Mouse (Mus musculus): ENCODE measurements around the gene Grb2. TPM values are rescaled to one million over a fixed set of nuclear protein-coding genes. Genes with fewer than 3 reads are reported as not detected.
A peak's percentile ranks its signal among the peaks of the same experiment; 100 is the strongest.

Gene Grb2
- total and polyA plus RNA-seq, 2 experiments from 2014 or later: 68.0 to 159 TPM

DNA sequence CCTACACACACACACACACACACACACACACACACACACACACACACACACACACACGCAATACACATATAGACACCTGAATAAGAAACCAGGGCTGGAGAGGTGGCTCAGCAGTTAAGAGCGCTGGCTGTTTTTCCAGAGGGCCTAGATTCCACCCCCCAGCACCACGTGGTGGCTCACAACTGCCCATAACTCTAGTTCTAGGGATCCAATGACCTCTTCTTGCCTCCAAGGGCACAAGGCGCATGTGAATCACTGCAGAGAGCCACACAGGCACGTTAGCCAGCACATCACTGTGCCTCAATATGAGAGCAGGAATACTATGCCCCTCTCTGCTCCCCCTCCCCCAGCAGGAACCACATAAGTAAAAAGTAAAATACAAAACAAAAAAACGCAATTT is 91.5 kb downstream of the Grb2 start:
- no peak for DNase-seq (ENCODE audit: low spot score)
- Histone ChIP-seq H3K27me3 (ENCODE audit: insufficient read depth, low read length) (no peaks in the 10 kb centered on the region), H3K27ac (no peak overlapping the region), H3K9ac (replicated peaks; ENCODE audit: low read length) (no peak overlapping the region), H3K4me2 (ENCODE audit: low read depth, low read length) (no peak overlapping the region), H3K36me3 (ENCODE audit: insufficient read depth, low read length) (peaks cover 34% of the 10 kb centered on the region), H3K4me3 (ENCODE audit: low read length) (no peak overlapping the region), H3K9me3 (ENCODE audit: low read length) (no peaks in the 10 kb centered on the region), H3K4me1 (ENCODE audit: insufficient read depth, low read length) (peaks cover 3% of the 10 kb centered on the region; the same call in 1 of the 2 replicates)
- WGBS: 89% methylated on average over 6 of the region's 6 CpGs
- no peak for TF ChIP-seq CTCF (IDR thresholded peaks at IDR 0.05; ENCODE audit: low read depth)
- ATAC-seq: no peak

DNA sequence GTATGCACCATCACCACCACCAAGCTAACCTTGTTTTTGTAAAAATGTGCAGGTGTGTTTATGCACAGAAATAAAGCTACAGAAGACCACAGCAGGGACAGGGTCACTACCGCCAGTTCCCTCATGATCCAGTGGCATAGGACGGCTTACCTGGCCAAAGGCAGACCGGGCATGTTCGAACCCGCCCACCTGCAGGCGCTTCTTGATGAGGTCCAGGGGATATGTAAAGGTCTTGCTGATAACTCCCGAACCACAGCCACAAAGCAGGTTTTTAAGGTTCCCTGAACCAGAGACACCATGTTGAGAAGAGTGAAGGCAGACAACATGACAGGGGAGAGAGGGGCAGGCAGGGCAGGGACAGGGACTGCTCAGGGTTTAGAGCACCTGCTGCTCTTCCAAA is 92.0 kb downstream of the Grb2 start:
- WGBS: 94% methylated on average over 7 of the region's 7 CpGs
- H3K9me3 ChIP-seq (ENCODE audit: low read length): no peaks in the 10 kb centered on the region
- no peak overlapping the region for H3K4me3 ChIP-seq (ENCODE audit: low read length)
- no peak overlapping the region for H3K27ac ChIP-seq
- no peak overlapping the region for H3K4me2 ChIP-seq (ENCODE audit: low read depth, low read length)
- H3K27me3 ChIP-seq (ENCODE audit: insufficient read depth, low read length): no peaks in the 10 kb centered on the region
- H3K9ac ChIP-seq (replicated peaks; ENCODE audit: low read length): no peak overlapping the region
- ATAC-seq (no peak), DNase-seq (ENCODE audit: low spot score) (no peak)
- H3K36me3 ChIP-seq (ENCODE audit: insufficient read depth, low read length): peaks cover 32% of the 10 kb centered on the region
- TF ChIP-seq CTCF (IDR thresholded peaks at IDR 0.05; ENCODE audit: low read depth): no peak
- peaks cover 6% of the 10 kb centered on the region; the same call in 1 of the 2 replicates for H3K4me1 ChIP-seq (ENCODE audit: insufficient read depth, low read length)

DNA sequence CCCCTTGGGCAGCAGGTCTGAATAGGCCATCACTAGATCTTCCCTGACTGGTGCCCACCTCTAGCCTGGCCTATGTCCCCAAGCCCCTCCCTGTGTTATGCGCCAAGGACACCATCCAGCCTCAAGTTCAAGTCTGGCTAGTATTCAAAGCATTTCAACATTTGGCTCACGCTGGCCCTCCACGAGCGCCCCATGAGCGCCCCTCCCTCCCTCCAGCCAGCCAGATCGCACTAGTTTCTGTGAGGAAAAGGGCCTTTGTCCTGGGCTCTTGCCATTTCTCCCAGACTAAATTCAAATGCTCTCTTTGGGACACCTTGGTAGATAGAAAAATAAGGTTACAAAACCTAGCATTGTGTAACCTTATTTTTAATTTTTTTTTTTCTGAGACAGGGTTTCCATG is 92.5 kb downstream of the Grb2 start:
- no peaks in the 10 kb centered on the region for H3K27me3 ChIP-seq (ENCODE audit: insufficient read depth, low read length)
- no peak overlapping the region for H3K4me2 ChIP-seq (ENCODE audit: low read depth, low read length)
- no peak for DNase-seq (ENCODE audit: low spot score)
- H3K9ac ChIP-seq (replicated peaks; ENCODE audit: low read length): no peak overlapping the region
- no peaks in the 10 kb centered on the region for H3K9me3 ChIP-seq (ENCODE audit: low read length)
- no peak overlapping the region for H3K27ac ChIP-seq
- H3K36me3 ChIP-seq (ENCODE audit: insufficient read depth, low read length): peaks cover 27% of the 10 kb centered on the region; the same call in 1 of the 2 replicates
- no peak overlapping the region for H3K4me3 ChIP-seq (ENCODE audit: low read length)
- H3K4me1 ChIP-seq (ENCODE audit: insufficient read depth, low read length): peaks cover 6% of the 10 kb centered on the region; the same call in 1 of the 2 replicates
- 70% methylated on average over 6 of the region's 6 CpGs for WGBS
- no peak for TF ChIP-seq CTCF (IDR thresholded peaks at IDR 0.05; ENCODE audit: low read depth)
- ATAC-seq: no peak

DNA sequence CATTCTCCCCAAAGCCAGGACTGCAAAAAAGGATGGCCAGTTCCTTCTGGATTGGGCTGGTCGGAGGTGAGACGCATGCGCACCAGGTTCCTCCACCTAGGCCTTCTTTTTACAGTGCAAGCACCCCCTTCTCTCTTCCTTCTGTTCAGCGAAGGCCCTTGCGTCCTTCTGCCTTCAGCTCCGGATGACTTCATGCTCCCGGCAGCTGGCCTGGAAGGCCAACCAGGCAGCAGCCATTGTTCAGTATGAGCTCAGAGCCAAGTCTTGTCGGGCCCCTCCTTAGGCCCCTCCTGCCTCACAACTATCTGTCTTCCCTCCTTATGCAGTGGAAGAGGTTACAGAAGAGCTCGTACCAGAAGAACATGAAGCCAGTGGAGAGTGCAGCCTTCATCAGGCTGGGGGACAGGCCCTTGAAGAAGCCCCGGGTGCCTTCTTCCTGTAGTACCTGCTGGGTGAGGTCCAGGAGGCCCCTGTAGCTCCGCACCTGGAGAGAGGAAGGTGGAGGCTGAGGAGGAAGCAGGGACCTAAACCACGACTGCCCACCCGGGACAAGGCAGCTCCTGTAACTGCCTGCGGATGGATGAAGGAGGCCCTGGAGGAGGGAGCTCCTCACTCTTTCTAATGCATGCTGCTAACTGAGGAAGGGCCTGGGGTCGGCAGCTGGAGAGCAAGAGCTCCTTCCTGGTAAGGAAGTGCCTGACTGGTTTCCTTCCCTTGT is 93.1 kb downstream of the Grb2 start:
- no peak overlapping the region for H3K9ac ChIP-seq (replicated peaks; ENCODE audit: low read length)
- TF ChIP-seq CTCF (IDR thresholded peaks at IDR 0.05; ENCODE audit: low read depth): no peak
- no peak for ATAC-seq
- peaks cover 6% of the 10 kb centered on the region; the same call in 1 of the 2 replicates for H3K4me1 ChIP-seq (ENCODE audit: insufficient read depth, low read length)
- WGBS: 77% methylated on average over 15 of the region's 15 CpGs
- H3K4me2 ChIP-seq (ENCODE audit: low read depth, low read length): no peak overlapping the region
- H3K9me3 ChIP-seq (ENCODE audit: low read length): no peaks in the 10 kb centered on the region
- H3K36me3 ChIP-seq (ENCODE audit: insufficient read depth, low read length): peaks cover 21% of the 10 kb centered on the region; the same call in 1 of the 2 replicates
- DNase-seq (ENCODE audit: low spot score): no peak
- H3K27me3 ChIP-seq (ENCODE audit: insufficient read depth, low read length): no peaks in the 10 kb centered on the region
- H3K27ac ChIP-seq: no peak overlapping the region
- H3K4me3 ChIP-seq (ENCODE audit: low read length): no peak overlapping the region

DNA sequence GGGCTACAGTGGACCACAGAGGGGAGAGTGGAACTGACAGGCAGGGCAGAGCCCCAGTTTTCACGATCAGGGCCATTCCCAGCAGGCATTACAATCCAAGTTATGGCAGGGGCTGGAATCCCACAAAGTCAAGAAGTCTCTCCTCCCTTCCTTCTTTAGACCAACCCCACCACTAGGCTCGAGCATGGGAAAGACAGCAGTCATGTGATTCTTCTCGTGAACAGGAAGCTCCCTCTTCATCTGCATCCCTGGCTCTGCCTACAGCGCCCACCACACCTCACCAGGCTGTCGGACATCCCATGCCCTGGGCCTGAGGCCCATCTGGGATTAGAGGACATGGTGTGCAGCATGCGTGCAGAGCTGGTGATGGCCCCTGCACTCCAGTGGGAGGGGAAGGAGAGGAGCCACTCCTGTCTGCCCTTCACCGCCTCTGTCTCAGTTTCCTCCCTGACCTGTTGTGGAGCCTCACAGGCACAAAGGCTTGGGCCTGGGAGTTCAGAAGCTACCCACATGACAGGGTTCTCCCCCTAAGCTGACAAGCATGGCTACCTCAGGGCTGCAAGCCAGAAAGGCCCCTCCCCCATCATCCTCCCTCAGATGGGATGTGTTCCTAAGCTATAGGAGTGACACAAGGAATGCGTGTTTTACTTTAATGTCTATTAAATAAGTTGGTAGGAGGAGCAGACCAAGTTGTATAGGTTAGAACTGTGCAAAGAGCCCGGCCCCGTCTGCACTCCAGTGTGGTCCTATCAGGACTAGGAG is 93.9 kb downstream of the Grb2 start:
- no peaks in the 10 kb centered on the region for H3K27me3 ChIP-seq (ENCODE audit: insufficient read depth, low read length)
- no peak overlapping the region for H3K4me2 ChIP-seq (ENCODE audit: low read depth, low read length)
- DNase-seq (ENCODE audit: low spot score): no peak
- H3K36me3 ChIP-seq (ENCODE audit: insufficient read depth, low read length): peaks cover 14% of the 10 kb centered on the region; the same call in 1 of the 2 replicates
- no peak overlapping the region for H3K27ac ChIP-seq
- no peak overlapping the region for H3K9ac ChIP-seq (replicated peaks; ENCODE audit: low read length)
- H3K4me1 ChIP-seq (ENCODE audit: insufficient read depth, low read length): peaks cover 6% of the 10 kb centered on the region; the same call in 1 of the 2 replicates
- no peak for ATAC-seq
- H3K9me3 ChIP-seq (ENCODE audit: low read length): no peaks in the 10 kb centered on the region
- WGBS: 85% methylated on average over 10 of the region's 10 CpGs
- H3K4me3 ChIP-seq (ENCODE audit: low read length): no peak overlapping the region
- no peak for TF ChIP-seq CTCF (IDR thresholded peaks at IDR 0.05; ENCODE audit: low read depth)

DNA sequence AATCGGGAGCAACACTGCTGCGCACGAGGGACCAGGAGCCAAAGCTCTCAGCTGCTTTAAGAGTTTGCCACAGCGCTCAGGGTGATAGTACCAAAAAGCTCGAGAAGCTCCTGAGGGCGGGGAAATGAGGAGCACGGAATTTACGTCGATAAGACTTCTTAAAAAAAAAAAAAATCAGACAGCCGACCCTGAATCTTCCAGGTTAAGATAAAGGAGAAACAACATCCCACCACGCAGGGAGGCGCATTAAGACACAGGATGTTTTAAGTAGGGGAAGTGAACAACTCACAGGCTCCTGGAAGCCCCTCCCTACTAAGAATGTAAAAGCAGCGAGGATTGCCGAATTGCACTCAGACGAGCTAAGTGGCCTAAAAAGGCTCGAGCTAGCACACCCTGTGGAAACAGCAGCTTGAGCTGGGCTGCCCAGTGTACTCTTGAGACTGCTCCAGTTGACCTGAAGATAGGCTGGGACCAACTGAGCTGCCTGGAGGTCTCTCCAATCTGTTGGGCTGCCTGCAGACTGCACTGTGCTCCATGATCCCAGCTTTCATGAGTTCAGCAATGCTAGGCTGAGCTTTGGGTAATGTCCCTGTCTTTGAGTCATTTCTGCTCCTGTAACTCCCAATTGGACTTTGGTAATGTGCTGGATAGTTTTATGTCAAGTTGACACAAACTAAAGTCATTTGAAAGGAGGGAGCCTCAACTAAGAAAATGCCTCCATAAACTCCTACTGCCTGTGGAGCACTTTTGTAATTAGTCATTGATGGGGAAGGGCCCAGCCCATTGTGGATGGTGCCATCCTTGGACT is 95.1 kb downstream of the Grb2 start:
- H3K9ac ChIP-seq (replicated peaks; ENCODE audit: low read length): peak overlapping the region; percentile 74
- no peak for TF ChIP-seq CTCF (IDR thresholded peaks at IDR 0.05; ENCODE audit: low read depth)
- H3K4me3 ChIP-seq (ENCODE audit: low read length): peak overlapping the region; percentile 68
- H3K36me3 ChIP-seq (ENCODE audit: insufficient read depth, low read length): peaks cover 16% of the 10 kb centered on the region
- peaks cover 6% of the 10 kb centered on the region; the same call in 1 of the 2 replicates for H3K4me1 ChIP-seq (ENCODE audit: insufficient read depth, low read length)
- peak overlapping the region; percentile 86 for H3K27ac ChIP-seq
- DNase-seq (ENCODE audit: low spot score) (no peak), ATAC-seq (no peak)
- H3K27me3 ChIP-seq (ENCODE audit: insufficient read depth, low read length): no peaks in the 10 kb centered on the region
- H3K9me3 ChIP-seq (ENCODE audit: low read length): no peaks in the 10 kb centered on the region
- peak overlapping the region; percentile 95 for H3K4me2 ChIP-seq (ENCODE audit: low read depth, low read length)
- under 1% methylated on average over 16 of the region's 16 CpGs for WGBS

All from hindbrain, postnatal 0 days (tissue).